Mouse (Mus musculus) heart, postnatal 14 days (tissue): ENCODE data around the gene Pcbp2. TPM values are rescaled to one million over a fixed set of nuclear protein-coding genes. Genes with fewer than 3 reads are reported as not detected.

Experiments used
- total RNA-seq, 2 experiments: library from RNA; stranded (reverse); gene quantifications; 2 replicates each; pipeline ENCODE4 v1.2.3; 2021

The Pcbp2 gene
- total RNA-seq, 2 experiments from 2014 or later, result 479 to 482 TPM

Other genes with a start within 250 kb of the Pcbp2 start
- gene Itgb7, start 238.6 kb upstream of the Pcbp2 start, total RNA-seq, result 1 to 10 TPM; 1.5 to 1.8 TPM
- 10 to 100 TPM; 18.9 to 21.1 TPM for gene Rarg, start 213.0 kb upstream of the Pcbp2 start, total RNA-seq
- not detected for gene Gm9918, start 200.0 kb upstream of the Pcbp2 start, total RNA-seq
- 10 to 100 TPM; 16.7 to 19.0 TPM for gene Mfsd5, start 191.1 kb upstream of the Pcbp2 start, total RNA-seq
- 1 to 10 TPM; 3.2 to 4.3 TPM for gene Espl1, start 174.3 kb upstream of the Pcbp2 start, total RNA-seq
- gene Pfdn5, start 144.4 kb upstream of the Pcbp2 start, total RNA-seq, result 100 to 1,000 TPM; 262 to 287 TPM
- 10 to 100 TPM; 21.0 to 24.3 TPM for gene Myg1, start 138.8 kb upstream of the Pcbp2 start, total RNA-seq
- gene Aaas, start 119.8 kb upstream of the Pcbp2 start, total RNA-seq, result 10 to 100 TPM in 1 of 2 experiments, 1 to 10 TPM in 1; 9.5 to 15.2 TPM
- not detected for gene Sp7, start 103.4 kb upstream of the Pcbp2 start, total RNA-seq
- 10 to 100 TPM; 47.5 to 52.3 TPM for gene Sp1, start 64.4 kb upstream of the Pcbp2 start, total RNA-seq
- gene Amhr2, start 25.2 kb upstream of the Pcbp2 start, total RNA-seq, result 1 to 10 TPM in 1 of 2 experiments, under 1 TPM in 1; 0.66 to 1.0 TPM
- 10 to 100 TPM; 21.1 to 21.7 TPM for gene Prr13, start 11.5 kb upstream of the Pcbp2 start, total RNA-seq
- not detected for gene Gm10337, start 33.2 kb downstream of the Pcbp2 start, total RNA-seq
- gene Map3k12, start 46.5 kb downstream of the Pcbp2 start, total RNA-seq, result 1 to 10 TPM; 4.7 to 4.8 TPM
- 10 to 100 TPM; 38.4 to 46.8 TPM for gene Tarbp2, start 47.7 kb downstream of the Pcbp2 start, total RNA-seq
- 1 to 10 TPM; 2.7 to 3.5 TPM for gene Npff, start 54.4 kb downstream of the Pcbp2 start, total RNA-seq
- under 1 TPM in 1 of 2 experiments, not detected in 1; 0.83 TPM for gene Gm28047, start 154.5 kb downstream of the Pcbp2 start, total RNA-seq
- 10 to 100 TPM; 65.2 to 68.8 TPM for gene Atf7, start 154.9 kb downstream of the Pcbp2 start, total RNA-seq
- gene Atp5g2, start 201.8 kb downstream of the Pcbp2 start, total RNA-seq, result 10 to 100 TPM; 22.8 to 37.2 TPM